Mouse (Mus musculus) ovary, adult 10 weeks (tissue): ENCODE data around the gene Gm36864. TPM values are rescaled to one million over a fixed set of nuclear protein-coding genes. Genes with fewer than 3 reads are reported as not detected.

ENCODE experiments used
- polyA plus RNA-seq: library from polyadenylated mRNA; stranded (reverse); fragments of 350-450 nt; fragmentation: Illumina TruSeq; extraction: RNeasy Lipid Tissue Mini Kit (QIAGEN cat#74804); gene quantifications from one replicate; pipeline ENCODE4 v1.2.3, GENCODE M21; 2014

Gene Gm36864
- polyA plus RNA-seq = not detected

GRCm38 (mm10) chr7:44235909-44236308 is at the start of gene Gm36864:
Gene Gm36864 (plus strand): TSS chr7:44236177.

DNA sequence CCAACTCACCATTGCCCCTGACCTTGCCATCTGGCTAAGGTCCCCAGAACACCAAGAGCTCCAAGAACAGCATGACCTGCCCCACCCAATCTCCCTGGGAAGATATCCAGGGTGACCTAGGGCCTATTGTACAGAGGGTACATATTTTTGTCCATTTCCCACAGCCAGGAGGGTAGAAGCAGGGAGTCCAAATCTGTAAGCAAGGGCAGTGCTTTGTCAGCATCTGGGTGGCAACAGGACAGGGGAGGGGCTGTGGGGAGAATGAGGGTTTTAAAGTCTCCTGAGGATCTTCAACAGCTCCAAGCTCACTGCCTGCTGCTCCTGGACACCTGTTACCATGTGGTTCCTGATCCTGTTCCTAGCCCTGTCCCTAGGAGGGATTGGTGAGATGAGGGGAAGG is 48.0 kb upstream of the Gm36864 start, which contains the start of gene Klk1b24:
Gene Klk1b24, plus strand, starts transcription at position 301 of the 400 bp plus-strand sequence.

DNA sequence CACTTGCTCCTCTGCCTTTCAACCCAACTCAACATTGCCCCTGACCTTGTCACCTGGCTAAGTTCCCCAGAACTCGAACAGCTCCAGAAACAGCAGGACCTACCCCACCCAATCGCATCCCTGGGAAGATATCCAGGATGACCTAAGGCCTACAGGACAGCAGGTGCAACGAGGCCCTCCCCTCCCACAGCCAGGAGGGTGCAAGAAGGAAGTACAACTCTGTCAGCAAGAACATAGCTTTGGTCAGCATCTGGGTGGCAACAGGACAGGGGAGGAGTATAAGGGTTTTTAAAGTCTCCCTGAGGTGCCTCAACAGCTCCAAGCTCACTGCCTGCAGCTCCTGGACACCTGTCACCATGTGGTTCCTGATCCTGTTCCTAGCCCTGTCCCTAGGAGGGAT is 38.1 kb upstream of the Gm36864 start, which contains the start of gene Klk1b3:
Gene Klk1b3, plus strand, starts transcription at position 301 of the 400 bp plus-strand sequence.

DNA sequence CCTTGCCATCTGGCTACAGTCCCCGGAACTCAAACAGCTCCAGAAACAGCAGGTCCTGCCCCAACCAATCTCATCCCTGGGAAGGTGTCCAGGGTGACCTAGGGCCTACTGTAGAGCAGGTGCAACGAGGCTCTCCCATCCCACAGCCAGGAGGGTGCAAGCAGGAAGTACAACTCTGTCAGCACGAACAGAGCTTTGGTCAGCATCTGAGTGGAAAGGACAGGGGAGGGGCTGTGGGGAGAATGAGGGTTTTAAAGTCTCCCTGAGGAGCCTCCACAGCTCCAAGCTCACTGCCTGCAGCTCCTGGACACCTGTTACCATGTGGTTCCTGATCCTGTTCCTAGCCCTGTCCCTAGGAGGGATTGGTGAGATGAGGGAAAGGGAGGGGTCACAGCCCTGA is 28.8 kb upstream of the Gm36864 start, which contains the start of gene Klk1b4:
Gene Klk1b4, plus strand, starts transcription at position 301 of the 400 bp plus-strand sequence.

DNA sequence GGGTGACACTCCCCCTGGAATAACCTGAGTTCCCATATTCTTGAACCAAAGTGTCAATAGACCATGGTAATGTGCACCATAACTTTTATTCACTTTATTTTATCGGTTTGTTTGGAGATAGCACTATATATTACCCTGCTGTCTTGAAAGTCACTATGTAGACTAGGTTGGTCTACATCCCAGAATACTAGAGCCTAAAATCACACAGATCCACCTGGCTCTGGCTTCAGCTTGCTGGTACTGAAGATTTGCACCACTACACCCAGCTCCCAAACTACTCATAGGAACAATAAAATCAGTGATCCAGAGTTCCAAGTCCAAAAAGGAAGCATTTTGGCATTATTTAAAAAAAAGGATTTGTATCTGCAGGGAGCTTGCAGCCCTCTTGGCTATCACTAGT is 20.3 kb upstream of the Gm36864 start, which contains the start of gene Klk1b5:
Gene Klk1b5, plus strand, starts transcription at position 301 of the 400 bp plus-strand sequence.

DNA sequence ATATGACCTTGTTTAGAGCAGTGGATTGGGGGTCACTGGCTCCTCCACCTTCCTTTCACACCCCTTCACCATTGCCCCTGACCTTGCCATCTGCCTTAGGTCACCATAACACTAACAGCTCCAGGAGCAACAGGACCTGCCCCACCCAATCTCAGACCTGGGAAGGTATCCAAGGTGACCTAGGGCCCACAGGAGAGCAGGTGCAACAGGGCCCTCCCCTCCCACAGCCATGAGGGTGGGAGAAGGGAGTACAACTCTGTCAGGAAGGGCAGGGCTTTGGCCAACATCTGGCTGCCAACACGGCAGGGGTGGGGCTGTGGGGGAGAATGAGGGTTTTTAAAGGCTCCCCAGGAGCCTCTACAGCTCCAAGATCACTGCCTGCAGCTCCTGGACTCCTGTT is 10.9 kb upstream of the Gm36864 start, which contains the start of gene Klk1:
Gene Klk1, plus strand, starts transcription at position 285 of the 400 bp plus-strand sequence.

DNA sequence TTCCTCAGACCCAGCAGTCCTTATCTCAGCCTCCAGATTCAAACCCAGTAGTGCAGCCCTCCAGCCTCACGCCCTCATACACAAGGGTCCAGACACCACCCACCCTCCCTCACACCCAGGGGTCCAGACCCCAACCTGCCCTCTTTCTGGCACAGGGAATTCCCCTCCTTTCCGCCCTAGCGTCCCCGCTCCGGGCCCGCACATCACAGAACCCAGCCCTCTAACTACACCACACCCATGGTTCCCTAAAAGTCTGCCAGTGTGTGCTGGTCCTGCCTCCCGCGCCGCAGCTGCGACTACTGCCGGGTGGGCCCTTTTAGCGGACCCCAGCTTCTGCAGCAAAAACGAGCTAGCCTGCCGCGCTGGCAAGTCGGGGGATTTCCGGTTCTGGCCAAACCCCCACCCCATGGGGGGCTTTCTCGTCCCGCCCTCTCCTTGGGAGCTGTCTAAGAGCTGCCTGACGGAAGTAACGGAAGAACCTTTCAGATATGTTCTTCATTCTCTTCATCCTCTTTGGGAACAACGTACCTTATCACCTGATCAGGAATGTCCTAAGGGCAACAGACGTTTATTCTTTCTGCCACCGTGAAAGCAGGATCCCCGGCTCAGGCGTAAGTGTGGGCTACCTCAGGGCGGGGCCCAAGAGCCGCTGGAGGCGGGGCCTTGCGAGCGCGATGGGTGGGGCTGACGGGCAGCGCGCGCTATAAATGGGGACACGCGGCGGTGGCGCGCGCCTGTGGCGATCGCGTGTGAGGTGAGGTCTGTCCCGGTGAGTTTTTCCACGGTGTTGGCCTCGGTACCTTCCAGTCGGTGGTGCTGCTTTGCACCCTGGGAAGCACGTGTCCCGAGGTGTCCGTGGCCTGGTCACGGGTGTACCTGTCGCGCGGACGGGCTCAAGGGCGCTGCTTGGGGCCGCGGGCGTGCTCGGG is 10.3 kb downstream of the Gm36864 start, which contains the start of the genes 1700028J19Rik and 2410002F23Rik:
Gene 1700028J19Rik, minus strand, starts transcription at position 641 of the 929 bp plus-strand sequence.
Gene 2410002F23Rik, plus strand, starts transcription at position 668 of the 929 bp plus-strand sequence.

GRCm38 (mm10) chr7:44257278-44257677 is 21.3 kb downstream of the Gm36864 start, which contains the start of gene Acp4:
Gene Acp4 (minus strand): TSS chr7:44257378.

GRCm38 (mm10) chr7:44261147-44261546 is 25.2 kb downstream of the Gm36864 start, which contains the start of gene Gm15517:
Gene Gm15517 (plus strand): TSS chr7:44261447.

Other genes starting within 250 kb of the Gm36864 start
- gene Klk1b11, start 240.3 kb upstream of the Gm36864 start, polyA plus RNA-seq = not detected
- not detected for gene Klk1b26, start 224.0 kb upstream of the Gm36864 start, polyA plus RNA-seq
- gene Klk1b27, start 183.9 kb upstream of the Gm36864 start, polyA plus RNA-seq = not detected
- 0.60 TPM for gene Klk1b21, start 133.8 kb upstream of the Gm36864 start, polyA plus RNA-seq
- gene Klk1b22, start 123.5 kb upstream of the Gm36864 start, polyA plus RNA-seq = not detected
- not detected for gene Klk1b16, start 99.4 kb upstream of the Gm36864 start, polyA plus RNA-seq
- not detected for gene Klk1b24, start 47.9 kb upstream of the Gm36864 start, polyA plus RNA-seq
- not detected for gene Klk1b3, start 38.0 kb upstream of the Gm36864 start, polyA plus RNA-seq
- not detected for gene Klk1b4, start 28.7 kb upstream of the Gm36864 start, polyA plus RNA-seq
- not detected for gene Klk1b5, start 20.2 kb upstream of the Gm36864 start, polyA plus RNA-seq
- gene Klk1, start 10.8 kb upstream of the Gm36864 start, polyA plus RNA-seq = 1.2 TPM
- not detected for gene 1700028J19Rik, start 10.5 kb downstream of the Gm36864 start, polyA plus RNA-seq
- gene 2410002F23Rik, start 10.5 kb downstream of the Gm36864 start, polyA plus RNA-seq = 40.3 TPM
- gene Acp4, start 21.2 kb downstream of the Gm36864 start, polyA plus RNA-seq = not detected
- not detected for gene Gm15517, start 25.3 kb downstream of the Gm36864 start, polyA plus RNA-seq
- 2.9 TPM for gene Clec11a, start 70.7 kb downstream of the Gm36864 start, polyA plus RNA-seq
- gene Shank1, start 74.1 kb downstream of the Gm36864 start, polyA plus RNA-seq = 0.06 TPM
- not detected for gene Syt3, start 147.9 kb downstream of the Gm36864 start, polyA plus RNA-seq
- gene 1700008O03Rik, start 149.6 kb downstream of the Gm36864 start, polyA plus RNA-seq = not detected
- gene Lrrc4b, start 192.8 kb downstream of the Gm36864 start, polyA plus RNA-seq = 0.26 TPM
- not detected for gene Aspdh, start 229.2 kb downstream of the Gm36864 start, polyA plus RNA-seq
- not detected for gene Josd2, start 231.8 kb downstream of the Gm36864 start, polyA plus RNA-seq